Mouse (Mus musculus) MN1 (cell line): Measurements from ENCODE around the gene Ctr9.

Experiments
- DNase-seq: peaks from one replicate; pipeline ENCODE4 v3.0.0-alpha.2; 2016; ENCODE audit warnings: low spot score

Ctr9 gene

GRCm38 (mm10) chr7:111098196-111098595 is 69.4 kb downstream of the Ctr9 start:
- no peak for DNase-seq
